Mouse (Mus musculus) midbrain, embryonic 13.5 days (tissue): ENCODE results near the gene Cntrob. TPM values are rescaled to one million over a fixed set of nuclear protein-coding genes. Genes with fewer than 3 reads are reported as not detected.

Experiments used
- ATAC-seq: fragments of 200-750 bp; cut with Nextera tagmentation; 2 replicates; pipeline ENCODE4 v1.8.0; 2017; ENCODE audit warnings: mild to moderate bottlenecking, moderate TSS enrichment, moderate library complexity
- H3K27ac ChIP-seq: fragments of 300-500 bp; sonication (generic); 2 replicates; pipeline ENCODE4 v1.5.1; 2015; ENCODE audit warnings: inconsistent platforms, mild to moderate bottlenecking, moderate library complexity
- H3K27me3 ChIP-seq: fragments of 300-500 bp; sonication (generic); 2 replicates; pipeline ENCODE4 v1.6.1; 2015; ENCODE audit warnings: mild to moderate bottlenecking, inconsistent platforms
- H3K36me3 ChIP-seq: fragments of 300-500 bp; sonication (generic); 2 replicates; pipeline ENCODE4 v1.6.1; 2015; ENCODE audit warnings: mild to moderate bottlenecking, inconsistent platforms
- H3K4me1 ChIP-seq: fragments of 300-500 bp; sonication (generic); replicated peaks from 2 replicates; pipeline ENCODE4 v1.6.1; 2015; ENCODE audit warnings: inconsistent platforms
- H3K4me2 ChIP-seq: fragments of 300-500 bp; sonication (generic); replicated peaks from 2 replicates; pipeline ENCODE4 v1.6.1; 2015; ENCODE audit warnings: moderate library complexity, mild to moderate bottlenecking, inconsistent platforms
- H3K4me3 ChIP-seq: fragments of 300-500 bp; sonication (generic); replicated peaks from 2 replicates; pipeline ENCODE4 v1.5.1; 2015; ENCODE audit warnings: mild to moderate bottlenecking, inconsistent platforms
- H3K9ac ChIP-seq: fragments of 300-500 bp; sonication (generic); replicated peaks from 2 replicates; pipeline ENCODE4 v1.6.1; 2015; ENCODE audit warnings: mild to moderate bottlenecking, inconsistent platforms
- H3K9me3 ChIP-seq: fragments of 300-500 bp; sonication (generic); 2 replicates; pipeline ENCODE4 v1.6.1; 2016; ENCODE audit warnings: mild to moderate bottlenecking, inconsistent platforms
- WGBS: fragments of 180-500 bp; shearing (Covaris S2); methylation state at CpG from one replicate; pipeline ENCODE4 v1.1.7; 2015; 5-methylcytosine and 5-hydroxymethylcytosine counted together
- polyA plus RNA-seq: library from polyadenylated mRNA; unstranded; fragments of >200 nt; fragmentation: Nextera tagmentation; extraction: Ambion mirVana; gene quantifications from 2 replicates; pipeline ENCODE4 v1.2.1, GENCODE M21; 2015

Cntrob gene
- 29.8 and 30.8 TPM in 2 replicates for polyA plus RNA-seq

GRCm38 (mm10) chr11:69323667-69324111 is at the start of gene Cntrob, which contains the start of gene Trappc1:
Gene Cntrob (minus strand): TSS chr11:69323775.
Gene Trappc1 (plus strand): TSS chr11:69323980.
- H3K4me2 ChIP-seq: peak within 1 kb of the TSS; percentile 70
- peak within 1 kb of the TSS; percentile 82 for H3K27ac ChIP-seq
- no peaks in the 10 kb centered on the region for H3K9me3 ChIP-seq
- H3K4me3 ChIP-seq: peak within 1 kb of the TSS; percentile 55
- peaks cover 54% of the 10 kb centered on the region for H3K4me1 ChIP-seq
- peaks cover 22% of the 10 kb centered on the region for H3K27me3 ChIP-seq
- peak; percentile 92 for ATAC-seq
- peak within 1 kb of the TSS; percentile 79 for H3K9ac ChIP-seq
- peaks cover 17% of the 10 kb centered on the region for H3K36me3 ChIP-seq
- WGBS: under 1% methylated on average over 30 of the region's 30 CpGs

- H3K9ac ChIP-seq: no peak overlapping the region
- peak overlapping the region; percentile 79; the same call in 1 of the 2 replicates for H3K27ac ChIP-seq
- H3K4me1 ChIP-seq: peaks cover 35% of the 10 kb centered on the region
- ATAC-seq: no peak
- no peak overlapping the region for H3K4me2 ChIP-seq
- H3K27me3 ChIP-seq: no peaks in the 10 kb centered on the region
- no peaks in the 10 kb centered on the region for H3K9me3 ChIP-seq
- no peak overlapping the region for H3K4me3 ChIP-seq
- H3K36me3 ChIP-seq: peaks cover 17% of the 10 kb centered on the region
- WGBS: 67% methylated on average over 3 of the region's 3 CpGs
Observed at GRCm38 (mm10) chr11:69372780-69373170, 49.2 kb upstream of the Cntrob start.

- Histone ChIP-seq H3K9me3 (no peaks in the 10 kb centered on the region), H3K27me3 (no peaks in the 10 kb centered on the region), H3K4me3 (peak overlapping the region; percentile 19; the same call in 1 of the 2 replicates), H3K4me1 (peaks cover 41% of the 10 kb centered on the region), H3K36me3 (peaks cover 13% of the 10 kb centered on the region), H3K4me2 (peak overlapping the region; percentile 42), H3K27ac (peak overlapping the region; percentile 79), H3K9ac (peak overlapping the region; percentile 48)
- no peak for ATAC-seq
- WGBS: 47% methylated on average over 12 of the region's 12 CpGs
Observed at GRCm38 (mm10) chr11:69372056-69372779, 48.6 kb upstream of the Cntrob start.

- 21% methylated on average over 12 of the region's 12 CpGs for WGBS
- Histone ChIP-seq H3K27ac (peak overlapping the region; percentile 79), H3K4me2 (peak overlapping the region; percentile 42), H3K36me3 (peaks cover 13% of the 10 kb centered on the region), H3K4me1 (peaks cover 43% of the 10 kb centered on the region), H3K9ac (peak overlapping the region; percentile 48), H3K4me3 (peak overlapping the region; percentile 19), H3K9me3 (no peaks in the 10 kb centered on the region), H3K27me3 (no peaks in the 10 kb centered on the region)
- no peak for ATAC-seq
Observed at GRCm38 (mm10) chr11:69371601-69372000, 48.0 kb upstream of the Cntrob start.

GRCm38 (mm10) chr11:69370817-69371215 is 47.2 kb upstream of the Cntrob start:
- WGBS: 12% methylated on average over 9 of the region's 9 CpGs
- peaks cover 12% of the 10 kb centered on the region for H3K36me3 ChIP-seq
- ATAC-seq: no peak
- H3K9me3 ChIP-seq: no peaks in the 10 kb centered on the region
- H3K27ac ChIP-seq: peak overlapping the region; percentile 79
- H3K4me1 ChIP-seq: peaks cover 48% of the 10 kb centered on the region
- peak overlapping the region; percentile 42 for H3K4me2 ChIP-seq
- H3K27me3 ChIP-seq: no peaks in the 10 kb centered on the region
- peak overlapping the region; percentile 19; the same call in 1 of the 2 replicates for H3K4me3 ChIP-seq
- peak overlapping the region; percentile 48; the same call in 1 of the 2 replicates for H3K9ac ChIP-seq

GRCm38 (mm10) chr11:69369990-69370816 is 46.6 kb upstream of the Cntrob start:
- WGBS: 23% methylated on average over 2 of the region's 2 CpGs

GRCm38 (mm10) chr11:69369215-69369989 is 45.8 kb upstream of the Cntrob start, which contains the start of gene Chd3:
Gene Chd3 (minus strand): TSS chr11:69369406.
- peaks cover 62% of the 10 kb centered on the region for H3K4me1 ChIP-seq

More at GRCm38 (mm10) chr11:69369990-69370816, 46.6 kb upstream of the Cntrob start:
- Histone ChIP-seq H3K27ac (peak overlapping the region; percentile 100), H3K36me3 (peaks cover 9% of the 10 kb centered on the region; the same call in 1 of the 2 replicates), H3K4me1 (peaks cover 54% of the 10 kb centered on the region), H3K27me3 (no peaks in the 10 kb centered on the region), H3K9me3 (no peaks in the 10 kb centered on the region), H3K4me2 (peak overlapping the region; percentile 96), H3K9ac (peak overlapping the region; percentile 99), H3K4me3 (peak overlapping the region; percentile 95)
- ATAC-seq: no peak

GRCm38 (mm10) chr11:69368356-69369214 is 45.0 kb upstream of the Cntrob start:
- no peaks in the 10 kb centered on the region for H3K9me3 ChIP-seq
- H3K27ac ChIP-seq: peak overlapping the region; percentile 100
- H3K27me3 ChIP-seq: no peaks in the 10 kb centered on the region
- H3K4me3 ChIP-seq: peak overlapping the region; percentile 95
- H3K36me3 ChIP-seq: peaks cover 14% of the 10 kb centered on the region
- WGBS: under 1% methylated on average over 46 of the region's 106 CpGs
- peaks cover 70% of the 10 kb centered on the region for H3K4me1 ChIP-seq
- peak; percentile 7; the same call in 1 of the 2 replicates for ATAC-seq
- H3K9ac ChIP-seq: peak overlapping the region; percentile 99
- peak overlapping the region; percentile 96 for H3K4me2 ChIP-seq

More at GRCm38 (mm10) chr11:69369215-69369989, 45.8 kb upstream of the Cntrob start, which contains the start of gene Chd3:
- Histone ChIP-seq H3K4me2 (peak within 1 kb of the TSS; percentile 96), H3K27ac (peak within 1 kb of the TSS; percentile 100), H3K4me3 (peak within 1 kb of the TSS; percentile 95), H3K36me3 (peaks cover 9% of the 10 kb centered on the region; the same call in 1 of the 2 replicates), H3K9me3 (no peaks in the 10 kb centered on the region), H3K27me3 (no peaks in the 10 kb centered on the region), H3K9ac (peak within 1 kb of the TSS; percentile 99)
- no peak for ATAC-seq
- under 1% methylated on average over 24 of the region's 34 CpGs for WGBS

GRCm38 (mm10) chr11:69367616-69368355 is 44.2 kb upstream of the Cntrob start:
- Histone ChIP-seq H3K27me3 (no peaks in the 10 kb centered on the region), H3K36me3 (peaks cover 16% of the 10 kb centered on the region), H3K9ac (peak overlapping the region; percentile 99), H3K4me3 (peak overlapping the region; percentile 95), H3K9me3 (no peaks in the 10 kb centered on the region), H3K4me1 (peaks cover 70% of the 10 kb centered on the region), H3K27ac (peak overlapping the region; percentile 100), H3K4me2 (peak overlapping the region; percentile 96)
- no peak for ATAC-seq
- under 1% methylated on average over 22 of the region's 22 CpGs for WGBS
